Mouse (Mus musculus): ENCODE measurements around the gene Adcy6.

- TF ChIP-seq POLR2A (IDR thresholded peaks at IDR 0.05; ENCODE audit: control insufficient read depth, low read depth, low read length) (no peak), CTCF (IDR thresholded peaks at IDR 0.05; ENCODE audit: control insufficient read depth, insufficient read depth, insufficient replicate concordance, low read depth, low read length) (no peak)
Measured at GRCm38 (mm10) chr15:98552758-98553157, 57.1 kb downstream of the Adcy6 start.

All from testis, adult 2 months (tissue).